Mouse (Mus musculus) MN1 (cell line): ENCODE measurements around the gene Bad.

Experiments
- DNase-seq: peaks from one replicate; pipeline ENCODE4 v3.0.0-alpha.2; 2016; ENCODE audit warnings: low spot score

Bad gene

GRCm38 (mm10) chr19:6934195-6934977 lies 7.3 kb upstream of the Bad start, which contains the start of gene Kcnk4:
Gene Kcnk4 (minus strand): TSS chr19:6934515.
- DNase-seq: no peak

- no peak for DNase-seq
These were observed 5.4 kb upstream of the Bad start for GRCm38 (mm10) chr19:6936299-6936698.

GRCm38 (mm10) chr19:6937541-6938465 lies 3.9 kb upstream of the Bad start:
- DNase-seq: peak; percentile 27

DNA sequence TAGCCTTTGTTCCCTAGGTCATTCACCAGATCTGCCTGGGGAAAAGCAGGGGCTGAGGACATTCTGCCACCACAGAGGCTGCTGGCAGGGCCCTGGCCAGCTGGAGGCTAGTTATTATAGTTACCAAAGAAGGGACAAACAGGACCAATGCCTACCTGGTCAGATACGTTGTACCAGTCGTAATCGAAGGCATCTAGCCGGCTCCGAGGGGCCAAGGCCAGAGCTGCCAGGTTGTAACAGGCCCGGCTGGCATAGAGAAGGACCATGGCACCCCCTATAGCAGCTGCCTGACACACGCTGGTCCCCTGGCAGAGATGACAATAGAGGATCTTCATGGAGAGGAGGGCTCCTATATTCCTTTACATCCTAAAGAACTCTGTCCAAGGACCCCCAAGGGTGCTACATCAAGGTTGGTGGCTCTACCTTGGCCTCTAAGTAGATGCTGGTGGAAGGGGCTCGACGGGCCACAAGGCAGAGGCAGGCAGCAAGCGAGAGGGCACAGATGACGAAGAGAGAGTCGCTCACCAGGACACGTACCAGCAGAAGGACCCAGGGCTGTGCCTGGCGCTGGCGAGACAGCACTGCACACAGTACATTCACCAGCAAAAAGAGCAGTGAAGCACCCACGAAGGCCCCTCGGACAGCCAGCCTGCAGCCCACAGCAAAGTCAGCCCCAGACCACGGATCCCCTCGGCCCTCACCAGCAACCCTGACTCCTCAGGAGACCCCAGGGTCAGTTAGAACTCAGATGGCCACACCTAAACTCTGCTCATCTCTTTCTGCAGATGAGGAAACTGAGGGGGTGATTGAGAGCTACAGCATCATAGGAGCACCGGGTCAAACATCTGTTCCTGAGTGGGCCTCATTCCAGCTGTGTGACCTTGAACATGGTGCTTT lies 2.3 kb upstream of the Bad start:
- no peak for DNase-seq

- DNase-seq: peak; percentile 31
These were observed 987 bp upstream of the Bad start for GRCm38 (mm10) chr19:6940396-6941351.

DNA sequence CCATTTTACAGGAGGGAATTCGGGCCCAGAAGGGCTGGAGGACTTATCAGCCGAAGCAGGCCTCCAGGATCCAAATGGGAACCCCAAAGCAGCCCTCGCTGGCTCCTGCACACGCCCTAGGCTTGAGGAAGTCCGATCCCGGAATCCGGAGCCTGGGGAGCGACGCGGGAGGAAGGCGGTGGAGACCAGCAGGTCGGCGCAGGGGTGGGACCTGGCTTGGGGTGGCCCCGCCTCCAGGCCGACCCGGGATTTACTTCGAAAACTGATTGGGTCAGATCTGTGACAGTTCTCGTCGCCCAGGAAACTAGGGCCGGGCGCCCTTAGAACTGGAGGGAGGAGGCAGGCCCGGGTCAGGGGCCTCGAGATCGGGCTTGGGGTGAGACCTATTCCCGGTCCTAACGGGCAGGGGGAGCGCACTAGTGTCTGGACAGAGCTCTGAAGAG lies 609 bp downstream of the Bad start, which contains the start of gene Gpr137:
Gpr137 (minus strand) TSS at position 232 of the 443 bp plus-strand sequence.
- DNase-seq: peak; percentile 89

- no peak for DNase-seq
These were observed 1.1 kb downstream of the Bad start for GRCm38 (mm10) chr19:6942764-6943163.

DNA sequence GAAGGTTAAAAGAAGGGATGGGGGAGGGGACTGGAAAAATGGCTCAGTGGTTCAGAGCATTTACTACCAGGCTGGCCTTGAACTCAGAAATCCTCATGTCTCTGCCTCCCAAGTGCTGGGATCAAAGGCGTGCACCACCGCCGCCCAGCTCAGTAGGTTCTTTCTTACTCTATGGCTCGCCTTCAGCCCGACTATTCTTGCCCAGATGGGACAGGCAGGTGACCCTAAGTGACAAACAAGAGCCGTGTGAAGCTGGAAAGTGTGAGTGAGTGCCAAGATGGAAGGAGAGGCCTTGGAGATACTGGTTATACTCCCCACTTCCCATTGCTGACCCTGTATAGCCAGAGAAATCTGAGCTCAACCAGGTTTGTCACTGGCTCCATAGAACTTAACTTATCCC lies 2.0 kb downstream of the Bad start:
- no peak for DNase-seq

GRCm38 (mm10) chr19:6947742-6948141 lies 6.1 kb downstream of the Bad start:
- DNase-seq: no peak

DNA sequence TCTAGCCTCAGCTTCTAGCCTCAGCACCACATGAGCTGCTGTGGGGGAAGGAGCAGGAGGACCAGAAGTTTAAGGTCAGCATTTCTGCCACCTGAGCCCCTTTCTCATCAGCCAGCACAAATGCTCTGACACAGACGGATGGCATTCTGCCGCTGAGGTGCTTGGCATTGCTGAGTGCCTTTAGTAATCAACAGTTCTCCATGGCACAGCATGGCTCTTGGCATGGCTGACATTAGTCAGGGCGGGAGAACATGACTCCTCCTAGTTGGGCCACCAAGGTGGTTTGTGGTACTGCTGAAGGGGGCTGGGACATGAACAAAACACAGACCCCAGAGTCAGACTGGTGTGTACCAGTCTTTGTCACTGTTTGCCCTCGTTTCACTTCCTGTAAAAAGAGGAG lies 6.5 kb downstream of the Bad start:
- DNase-seq: no peak

DNA sequence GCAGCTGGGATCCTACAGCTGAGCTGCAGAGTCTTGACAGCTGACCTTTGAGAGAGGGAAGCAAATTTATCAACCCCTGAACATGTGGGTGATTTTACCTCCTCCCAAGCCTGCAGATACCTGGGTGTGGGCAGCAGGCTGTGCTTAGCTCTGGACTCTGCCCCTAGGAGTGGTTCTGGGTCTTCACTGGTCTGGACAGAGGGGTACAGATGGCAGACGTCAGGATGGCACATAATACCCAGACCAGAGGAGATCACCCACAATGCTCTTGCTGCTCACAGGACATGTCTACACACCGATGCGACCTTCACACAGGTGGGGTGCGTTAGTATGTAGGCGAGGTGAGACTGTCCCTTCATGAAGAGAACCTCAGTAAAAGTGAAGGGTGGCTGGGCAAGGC lies 7.9 kb downstream of the Bad start:
- no peak for DNase-seq

DNA sequence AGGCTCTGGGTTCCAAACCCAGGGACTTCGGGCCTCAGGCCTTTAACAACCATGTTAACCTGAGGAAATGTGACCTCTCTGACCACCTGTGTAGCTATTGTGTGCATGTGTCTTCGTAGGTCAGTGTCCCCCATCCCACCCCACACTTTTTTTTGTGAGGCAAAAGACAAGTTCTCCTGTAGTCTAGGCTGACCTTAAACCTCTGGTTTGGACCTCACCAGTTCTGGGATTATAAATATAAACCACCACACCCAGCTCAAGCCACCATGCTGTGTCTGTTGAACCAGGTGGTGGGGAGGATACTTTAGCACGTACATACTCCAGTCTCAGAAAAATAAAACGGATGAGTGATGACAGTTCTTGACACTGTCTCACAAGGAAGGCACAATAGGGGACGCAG lies 8.3 kb downstream of the Bad start:
- no peak for DNase-seq

GRCm38 (mm10) chr19:6950613-6951153 lies 9.0 kb downstream of the Bad start:
- DNase-seq: peak; percentile 25

DNA sequence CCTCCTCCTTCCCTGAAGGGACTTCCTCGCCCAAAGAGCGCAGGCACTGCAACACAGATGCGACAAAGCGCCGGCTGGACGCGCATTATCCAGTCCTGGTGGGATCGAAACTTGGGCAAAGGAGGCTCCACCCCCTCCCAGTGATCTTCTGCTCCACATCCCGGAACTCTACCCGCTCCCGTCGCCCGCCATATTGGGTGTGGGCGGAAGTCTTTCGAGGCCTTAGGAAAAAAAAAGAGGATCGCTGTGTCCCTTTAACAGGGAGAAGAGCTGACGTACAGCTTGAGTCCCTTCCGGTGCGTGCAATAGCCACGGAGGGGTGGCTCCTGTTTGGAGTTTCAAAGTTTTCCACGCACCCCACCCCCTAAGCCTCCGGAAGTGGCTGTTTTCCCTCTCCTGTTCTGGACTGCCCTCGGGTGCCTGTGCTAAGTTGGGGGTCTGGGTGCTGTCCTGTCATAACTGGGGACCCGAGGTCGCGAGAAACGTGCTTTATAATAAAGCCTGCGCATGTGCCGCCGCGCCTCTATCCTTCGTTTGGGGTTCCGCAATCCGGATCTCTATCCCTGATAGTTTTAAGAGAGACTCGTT lies 9.8 kb downstream of the Bad start:
- DNase-seq: peak; percentile 92

- DNase-seq: peak; percentile 74
These were observed 10.5 kb downstream of the Bad start for GRCm38 (mm10) chr19:6951994-6952711.

DNA sequence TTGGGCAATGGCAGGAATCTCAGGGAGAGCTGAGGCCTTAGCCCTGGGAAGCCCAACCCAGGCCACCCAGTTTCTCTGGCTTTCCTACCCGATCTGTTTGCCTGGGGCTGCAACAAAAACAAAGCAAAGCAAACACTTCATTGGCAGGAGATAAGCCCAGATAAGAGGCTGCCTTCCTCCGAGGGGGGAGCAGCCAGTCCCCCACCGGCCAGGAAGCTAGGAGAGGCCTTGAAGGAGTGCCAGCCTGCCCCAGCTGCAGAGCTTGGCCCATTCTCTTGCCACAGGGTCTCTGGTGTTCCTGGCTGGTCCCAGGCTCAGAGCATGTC lies 11.0 kb downstream of the Bad start:
- no peak for DNase-seq

DNA sequence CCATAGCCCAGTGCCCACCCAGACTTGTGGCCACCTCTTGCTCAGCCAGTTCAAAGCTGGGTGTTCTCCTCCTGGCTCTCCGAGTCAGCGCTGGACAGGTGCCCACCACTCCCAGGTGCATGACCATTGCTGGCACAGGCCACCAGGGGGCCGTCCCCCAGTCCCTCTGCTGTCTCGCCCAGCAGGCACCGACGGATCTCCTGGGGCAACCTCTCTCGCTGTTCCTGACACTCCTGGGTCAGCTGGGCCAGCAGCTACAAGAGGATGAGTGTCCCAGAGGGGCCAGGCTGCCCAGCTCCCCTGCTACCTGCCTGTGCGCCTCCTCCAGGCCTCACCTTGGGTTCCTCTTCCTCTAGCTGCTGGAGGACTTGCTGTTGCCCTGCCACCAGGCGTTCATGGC lies 12.4 kb downstream of the Bad start:
- DNase-seq: peak; percentile 47

DNA sequence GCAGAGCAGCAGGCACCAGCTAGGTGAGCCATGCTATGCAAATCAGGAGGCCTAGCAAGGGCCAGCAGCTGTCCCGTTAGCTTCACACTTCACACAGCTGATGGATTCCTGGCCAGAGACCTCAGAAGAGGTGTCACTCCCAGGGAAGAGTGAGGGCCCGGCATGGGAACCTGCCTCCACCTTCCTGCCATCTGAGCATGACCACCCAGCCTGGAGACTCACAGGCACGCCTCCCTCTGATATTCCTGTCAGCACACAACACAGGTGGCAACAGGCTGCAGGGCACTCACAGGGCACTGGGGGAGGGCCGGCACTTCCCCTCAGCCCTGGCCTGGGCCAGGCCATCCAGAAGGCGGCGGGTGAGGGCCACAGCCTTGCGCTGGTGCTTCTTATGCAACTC lies 13.8 kb downstream of the Bad start:
- DNase-seq: no peak

- DNase-seq: peak; percentile 75
These were observed 14.8 kb downstream of the Bad start for GRCm38 (mm10) chr19:6956461-6956860.
